Mouse (Mus musculus) ES-Bruce4 (cell line): ENCODE data around the gene B3galnt2. TPM values are rescaled to one million over a fixed set of nuclear protein-coding genes. Genes with fewer than 3 reads are reported as not detected.
"Not testable (repeated sequence)": the region's sequence is repeated elsewhere in the genome, so short reads cannot be mapped to it uniquely, and the experiment has no call there.

ENCODE experiments used
- H3K27ac ChIP-seq: 2 replicates; pipeline ENCODE4 v1.5.1; 2012; ENCODE audit warnings: low read length, inconsistent platforms; ENCODE audit not compliant: insufficient read depth
- H3K27me3 ChIP-seq: 2 replicates; pipeline ENCODE4 v1.6.1; 2012; ENCODE audit warnings: mild to moderate bottlenecking, low read length, inconsistent platforms; ENCODE audit not compliant: control insufficient read depth, poor library complexity, insufficient read depth, severe bottlenecking
- H3K36me3 ChIP-seq: 2 replicates; pipeline ENCODE4 v1.6.1; 2012; ENCODE audit warnings: inconsistent platforms, mild to moderate bottlenecking, low read length, moderate library complexity; ENCODE audit not compliant: control insufficient read depth, poor library complexity, insufficient read depth, severe bottlenecking
- H3K4me1 ChIP-seq: one replicate; pipeline ENCODE4 v1.8.1; 2011; ENCODE audit warnings: low read length; ENCODE audit not compliant: control insufficient read depth, insufficient read depth
- H3K4me3 ChIP-seq: 2 replicates; pipeline ENCODE4 v1.5.1; 2011; ENCODE audit warnings: low read depth, mild to moderate bottlenecking, low read length
- H3K9ac ChIP-seq: 2 replicates; pipeline ENCODE4 v1.6.1; 2012; ENCODE audit warnings: low read depth, mild to moderate bottlenecking, inconsistent platforms; ENCODE audit not compliant: poor library complexity, severe bottlenecking
- H3K9me3 ChIP-seq: replicated peaks from 2 replicates; pipeline ENCODE4 v1.6.1; 2012; ENCODE audit warnings: mild to moderate bottlenecking, low read length, inconsistent platforms; ENCODE audit not compliant: control insufficient read depth, poor library complexity, insufficient read depth, severe bottlenecking
- CTCF ChIP-seq: IDR thresholded peaks from one replicate; pipeline ENCODE4 v1.8.1; 2011; ENCODE audit warnings: low read depth, low read length
- EP300 ChIP-seq: IDR thresholded peaks from 2 replicates; pipeline ENCODE4 v1.6.1; 2011; ENCODE audit warnings: low read depth, low read length; ENCODE audit not compliant: insufficient read depth
- POLR2A ChIP-seq: IDR thresholded peaks from one replicate; pipeline ENCODE4 v1.8.1; 2011; ENCODE audit warnings: low read length; ENCODE audit not compliant: insufficient read depth
- polyA plus RNA-seq: library from polyadenylated mRNA; stranded (reverse); fragments of >200 nt; gene quantifications from 2 replicates; pipeline ENCODE4 v1.2.4, GENCODE M21; 2011; ENCODE audit warnings: low read depth; ENCODE audit not compliant: missing spikeins, insufficient read depth, insufficient read length

Gene B3galnt2
- polyA plus RNA-seq, 1 experiment, result 46.2 TPM

- no peak for TF ChIP-seq EP300
- no peak for TF ChIP-seq CTCF
- Histone ChIP-seq H3K9ac (no peak overlapping the region), H3K27me3 (no peaks in the 10 kb centered on the region), H3K4me3 (no peak overlapping the region), H3K36me3 (peaks cover 8% of the 10 kb centered on the region), H3K27ac (no peak overlapping the region), H3K9me3 (no peaks in the 10 kb centered on the region), H3K4me1 (no peaks in the 10 kb centered on the region)
Measured at GRCm38 (mm10) chr13:13969796-13970195, 15.5 kb downstream of the B3galnt2 start.

- not testable (repeated sequence) for H3K27ac ChIP-seq, H3K4me3 ChIP-seq, H3K9me3 ChIP-seq, H3K4me1 ChIP-seq, H3K9ac ChIP-seq, H3K27me3 ChIP-seq, H3K36me3 ChIP-seq
Measured at GRCm38 (mm10) chr13:13981842-13982241, 27.6 kb downstream of the B3galnt2 start.

GRCm38 (mm10) chr13:13983523-13983922 lies 29.3 kb downstream of the B3galnt2 start:
- no peaks in the 10 kb centered on the region for H3K9me3 ChIP-seq
- no peak overlapping the region for H3K27ac ChIP-seq
- no peaks in the 10 kb centered on the region for H3K27me3 ChIP-seq
- H3K9ac ChIP-seq, result no peak overlapping the region
- TF ChIP-seq EP300 (no peak), POLR2A (no peak), CTCF (no peak)
- H3K4me1 ChIP-seq, result no peaks in the 10 kb centered on the region
- H3K4me3 ChIP-seq, result no peak overlapping the region
- H3K36me3 ChIP-seq, result peaks cover 6% of the 10 kb centered on the region

GRCm38 (mm10) chr13:13989135-13989534 lies 34.9 kb downstream of the B3galnt2 start:
- peaks cover 12% of the 10 kb centered on the region for H3K36me3 ChIP-seq
- no peak overlapping the region for H3K9ac ChIP-seq
- H3K9me3 ChIP-seq, result no peaks in the 10 kb centered on the region
- H3K27ac ChIP-seq, result no peak overlapping the region
- TF ChIP-seq POLR2A (no peak), EP300 (no peak), CTCF (no peak)
- H3K4me1 ChIP-seq, result no peaks in the 10 kb centered on the region
- no peak overlapping the region for H3K4me3 ChIP-seq
- no peaks in the 10 kb centered on the region for H3K27me3 ChIP-seq

GRCm38 (mm10) chr13:13990391-13990790 lies 36.1 kb downstream of the B3galnt2 start:
- Histone ChIP-seq H3K9ac (no peak overlapping the region), H3K4me1 (no peaks in the 10 kb centered on the region), H3K36me3 (peaks cover 15% of the 10 kb centered on the region), H3K27me3 (no peaks in the 10 kb centered on the region), H3K27ac (no peak overlapping the region), H3K9me3 (no peaks in the 10 kb centered on the region), H3K4me3 (no peak overlapping the region)
- TF ChIP-seq CTCF (no peak), EP300 (no peak), POLR2A (no peak)

- peaks cover 33% of the 10 kb centered on the region for H3K36me3 ChIP-seq
Measured at GRCm38 (mm10) chr13:13993041-13993440, 38.8 kb downstream of the B3galnt2 start.

GRCm38 (mm10) chr13:13995046-13995445 lies 40.8 kb downstream of the B3galnt2 start:
- Histone ChIP-seq H3K9me3 (no peaks in the 10 kb centered on the region), H3K4me3 (no peak overlapping the region), H3K36me3 (peaks cover 47% of the 10 kb centered on the region), H3K4me1 (no peaks in the 10 kb centered on the region), H3K9ac (no peak overlapping the region), H3K27me3 (no peaks in the 10 kb centered on the region), H3K27ac (no peak overlapping the region)
- TF ChIP-seq CTCF (no peak), EP300 (no peak), POLR2A (no peak)

More at GRCm38 (mm10) chr13:13993041-13993440, 38.8 kb downstream of the B3galnt2 start:
- no peak for TF ChIP-seq EP300
- Histone ChIP-seq H3K27me3 (no peaks in the 10 kb centered on the region), H3K27ac (no peak overlapping the region), H3K4me3 (no peak overlapping the region), H3K4me1 (no peaks in the 10 kb centered on the region), H3K9me3 (no peaks in the 10 kb centered on the region), H3K9ac (no peak overlapping the region)
